Mouse (Mus musculus) thymus, adult 2 months (tissue): ENCODE results near the gene Gm12830. TPM values are rescaled to one million over a fixed set of nuclear protein-coding genes. Genes with fewer than 3 reads are reported as not detected.

Experiments used
- DNase-seq: peaks from one replicate; pipeline ENCODE4 v3.0.0; 2021
- H3K27ac ChIP-seq: fragments of 200-500 bp; 2 replicates; pipeline ENCODE4 v1.5.1; 2012; ENCODE audit warnings: low read length, control low read depth; ENCODE audit not compliant: control insufficient read depth, insufficient read depth
- H3K27me3 ChIP-seq: fragments of 200-500 bp; 2 replicates; pipeline ENCODE4 v1.6.1; 2012; ENCODE audit warnings: mild to moderate bottlenecking, low read length, moderate library complexity, mixed read lengths; ENCODE audit not compliant: control insufficient read depth, insufficient read depth
- H3K36me3 ChIP-seq: fragments of 200-500 bp; 2 replicates; pipeline ENCODE4 v1.6.1; 2012; ENCODE audit warnings: mild to moderate bottlenecking, low read length, moderate library complexity; ENCODE audit not compliant: control insufficient read depth, insufficient read depth
- H3K4me1 ChIP-seq: fragments of 200-500 bp; replicated peaks from 2 replicates; pipeline ENCODE4 v1.6.1; 2012; ENCODE audit warnings: low read length; ENCODE audit not compliant: control insufficient read depth, insufficient read depth
- H3K4me3 ChIP-seq: fragments of 200-500 bp; 2 replicates; pipeline ENCODE4 v1.5.1; 2012; ENCODE audit warnings: mild to moderate bottlenecking, low read length, control low read depth, moderate library complexity; ENCODE audit not compliant: control insufficient read depth, insufficient read depth
- CTCF ChIP-seq: fragments of 200-500 bp; IDR thresholded peaks from 2 replicates; pipeline ENCODE4 v1.5.1; 2012; ENCODE audit warnings: mild to moderate bottlenecking, control low read depth, low read length, moderate library complexity, borderline replicate concordance; ENCODE audit not compliant: control insufficient read depth, poor library complexity, insufficient read depth; ENCODE audit errors: extremely low read depth
- POLR2A ChIP-seq: fragments of 200-500 bp; IDR thresholded peaks from 2 replicates; pipeline ENCODE4 v1.6.1; 2012; ENCODE audit warnings: mild to moderate bottlenecking, low read length, control low read depth, moderate library complexity; ENCODE audit not compliant: control insufficient read depth, poor library complexity, insufficient read depth; ENCODE audit errors: extremely low read depth
- WGBS: fragments of 180-500 bp; shearing (Covaris S2); methylation state at CpG from one replicate; pipeline ENCODE4 v1.1.7; 2018; 5-methylcytosine and 5-hydroxymethylcytosine counted together
- polyA plus RNA-seq: library from polyadenylated mRNA; depleted of rRNA; stranded (reverse); fragments of >200 nt; gene quantifications from 2 replicates; pipeline ENCODE4 v1.2.3, GENCODE M21; 2012

Gene Gm12830
- polyA plus RNA-seq, 1 experiment, result not detected

GRCm38 (mm10) chr4:114843097-114843721, 21.7 kb downstream of the Gm12830 start:
- H3K36me3 ChIP-seq, result no peaks in the 10 kb centered on the region
- no peak overlapping the region for H3K27ac ChIP-seq
- H3K4me3 ChIP-seq, result no peak overlapping the region
- peaks cover 6% of the 10 kb centered on the region; the same call in 1 of the 2 replicates for H3K27me3 ChIP-seq
- TF ChIP-seq CTCF, result no peak
- TF ChIP-seq POLR2A, result no peak
- H3K4me1 ChIP-seq, result no peaks in the 10 kb centered on the region
- DNase-seq, result no peak
- 8% methylated on average over 51 of the region's 51 CpGs for WGBS

DNA sequence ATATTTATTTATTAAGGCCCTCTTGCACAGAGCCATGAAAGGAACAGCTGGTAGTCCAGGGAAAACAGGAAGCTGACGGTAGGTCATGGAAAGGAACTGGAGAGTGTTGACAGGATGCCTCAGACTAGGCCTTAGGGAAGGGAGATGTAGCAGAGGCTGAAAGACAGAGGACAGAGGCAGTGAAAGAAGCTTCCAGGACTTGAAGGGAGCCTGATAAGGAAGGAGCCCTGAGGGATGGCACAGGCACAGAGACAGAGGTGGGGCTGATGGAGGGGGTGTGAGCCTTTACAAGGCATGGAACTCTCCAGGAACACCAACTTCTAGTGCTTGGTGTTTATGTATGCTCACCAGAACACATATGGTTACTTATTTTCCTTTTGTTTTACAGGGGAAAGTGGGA, 23.1 kb downstream of the Gm12830 start:
- Histone ChIP-seq H3K4me3 (no peak overlapping the region), H3K36me3 (no peaks in the 10 kb centered on the region), H3K4me1 (no peaks in the 10 kb centered on the region), H3K27ac (no peak overlapping the region), H3K27me3 (peaks cover 6% of the 10 kb centered on the region; the same call in 1 of the 2 replicates)
- TF ChIP-seq CTCF (no peak), POLR2A (no peak)
- 87% methylated on average over 1 of the region's 1 CpGs for WGBS
- no peak for DNase-seq

- no peak overlapping the region for H3K27ac ChIP-seq
- no peak overlapping the region for H3K4me3 ChIP-seq
- DNase-seq, result no peak
- H3K27me3 ChIP-seq, result peaks cover 6% of the 10 kb centered on the region; the same call in 1 of the 2 replicates
- no peaks in the 10 kb centered on the region for H3K4me1 ChIP-seq
- WGBS, result 64% methylated on average over 4 of the region's 4 CpGs
- no peaks in the 10 kb centered on the region for H3K36me3 ChIP-seq
- TF ChIP-seq POLR2A (no peak), CTCF (no peak)
Measured at GRCm38 (mm10) chr4:114845622-114846021, 24.1 kb downstream of the Gm12830 start.

DNA sequence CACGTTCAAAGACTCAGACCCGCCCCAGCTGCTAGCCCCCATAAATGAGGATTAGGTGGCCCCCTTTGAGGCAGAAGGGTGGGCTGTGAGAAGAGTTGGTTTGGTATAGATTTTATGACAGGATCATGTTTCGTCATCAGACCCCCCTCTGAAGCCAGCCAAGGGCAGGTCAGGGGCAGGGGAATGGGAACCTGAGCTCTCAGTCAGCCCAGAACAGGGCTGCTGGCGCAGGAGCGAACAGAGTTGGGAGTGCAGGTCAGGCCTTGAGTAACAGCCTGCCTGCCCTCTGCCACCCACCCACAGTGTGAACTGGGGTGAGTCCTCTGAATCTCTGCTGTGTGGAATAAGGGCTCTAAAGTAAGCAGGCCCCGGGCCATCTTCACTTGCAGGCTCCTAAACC, 25.2 kb downstream of the Gm12830 start:
- Histone ChIP-seq H3K36me3 (no peaks in the 10 kb centered on the region), H3K27ac (no peak overlapping the region), H3K4me1 (no peaks in the 10 kb centered on the region), H3K27me3 (peaks cover 6% of the 10 kb centered on the region; the same call in 1 of the 2 replicates), H3K4me3 (no peak overlapping the region)
- no peak for DNase-seq
- TF ChIP-seq CTCF (no peak), POLR2A (no peak)
- WGBS, result 88% methylated on average over 6 of the region's 6 CpGs

GRCm38 (mm10) chr4:114853968-114854367, 32.4 kb downstream of the Gm12830 start:
- 80% methylated on average over 2 of the region's 2 CpGs for WGBS

GRCm38 (mm10) chr4:114858426-114858825, 36.9 kb downstream of the Gm12830 start:
- no peak for DNase-seq
- TF ChIP-seq CTCF (no peak), POLR2A (no peak)
- H3K4me1 ChIP-seq, result no peaks in the 10 kb centered on the region
- no peaks in the 10 kb centered on the region for H3K27me3 ChIP-seq
- no peak overlapping the region for H3K27ac ChIP-seq
- WGBS, result 70% methylated on average over 5 of the region's 5 CpGs
- H3K4me3 ChIP-seq, result no peak overlapping the region
- no peaks in the 10 kb centered on the region for H3K36me3 ChIP-seq

More at GRCm38 (mm10) chr4:114853968-114854367, 32.4 kb downstream of the Gm12830 start:
- Histone ChIP-seq H3K36me3 (no peaks in the 10 kb centered on the region), H3K27ac (no peak overlapping the region), H3K4me3 (no peak overlapping the region), H3K4me1 (no peaks in the 10 kb centered on the region), H3K27me3 (no peaks in the 10 kb centered on the region)
- no peak for DNase-seq
- TF ChIP-seq CTCF, result no peak
- no peak for TF ChIP-seq POLR2A
